Comparison of ENCODE assay signal across 1 mouse cellular context in the genomic region with DNA sequence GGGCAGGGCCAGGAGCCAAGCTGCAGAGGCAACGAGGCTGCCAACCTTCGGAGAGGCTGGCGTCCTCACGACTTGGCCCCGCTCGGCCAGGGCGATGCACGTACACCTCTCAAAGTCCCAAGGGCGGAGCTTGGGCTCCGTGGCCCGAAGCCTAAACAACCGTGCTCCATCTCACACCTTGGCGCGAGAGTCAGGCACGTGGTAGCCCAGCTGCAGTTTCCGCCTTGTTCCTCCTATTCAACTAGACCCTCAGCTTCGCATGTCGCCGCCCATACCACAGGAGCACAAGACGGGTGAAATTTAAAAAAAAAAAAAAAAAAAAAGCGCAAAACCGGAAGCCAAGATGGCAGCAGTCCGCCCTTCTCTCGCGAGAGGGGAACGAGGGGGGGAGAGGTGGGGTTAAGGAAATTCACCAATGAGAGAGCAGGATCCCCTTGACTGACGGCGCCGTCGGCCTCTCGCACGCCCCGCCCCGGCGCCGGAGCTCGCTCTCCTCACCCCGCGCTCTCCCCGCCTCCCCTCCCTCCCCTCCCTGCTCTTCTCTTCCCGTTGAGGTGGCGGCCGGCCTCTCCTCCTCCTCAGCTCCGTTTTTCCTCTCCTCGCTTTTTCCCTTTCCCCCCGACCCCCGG.
TF ChIP-seq lines count a peak whose summit lies in the region.

A gene (plus strand): TSS at position 470 of the 629 bp plus-strand sequence.

TF ChIP-seq in MEL, 35 proteins besides CTCF, POLR2A, EP300 and RAD21 (continued from another document):
- TF ChIP-seq NELFE (IDR thresholded peaks at IDR 0.05; ENCODE audit: low read depth, low read length) (peak; percentile 66), POLR2AphosphoS5 (IDR thresholded peaks at IDR 0.05; ENCODE audit: borderline replicate concordance, low read depth, low read length) (0 out of 2 replicates have a peak, but pooled peaks have one; percentile 47), GABPA (IDR thresholded peaks at IDR 0.05; ENCODE audit: low read depth, low read length) (no peak), MAX (IDR thresholded peaks at IDR 0.05; ENCODE audit: low read length) (peak; percentile 98), USF1 (IDR thresholded peaks at IDR 0.05; ENCODE audit: low read depth, low read length) (peak; percentile 75), ZKSCAN1 (IDR thresholded peaks at IDR 0.05; ENCODE audit: low read depth, low read length) (no peak; the same call in 1 of the 2 replicates)
